28 mouse cellular contexts compared by ENCODE assay signal in the genomic region with DNA sequence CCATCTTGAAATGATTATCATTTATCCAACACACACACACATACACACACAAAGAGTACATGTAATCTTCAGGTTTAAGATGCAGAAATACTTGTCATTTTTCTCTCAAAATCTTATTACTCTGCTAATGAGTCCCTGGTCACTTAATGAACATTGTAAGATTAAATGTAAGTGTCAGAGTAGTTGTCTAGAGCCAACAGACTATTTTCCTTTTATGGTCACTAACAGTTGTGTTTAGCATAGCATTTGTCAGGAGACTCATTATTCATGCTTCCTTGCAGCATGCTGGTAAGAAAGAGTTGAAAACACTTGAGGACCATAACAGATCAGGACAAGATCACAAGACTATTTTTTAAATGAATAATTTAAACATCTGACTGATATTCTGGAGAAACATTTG.
"Had no signal": no experiment of that assay in that cellular context is flagged by ENCODE, and none has a peak within 500 bp of the region (broad histone marks: within the 10 kb centered on the region; RNA-seq: fewer than 3 reads in every experiment).

No protein-coding gene starts in this region.

- DNase-seq: cerebellum, adult 18-20 months; cerebellum, adult 2 months; cerebellum, adult 8-10 months; cerebellum, adult 9-10 months; cerebellum, adult 9-11 months; cerebellum, postnatal 10 days; cerebellum, postnatal 14 days; cerebellum, postnatal 25 days; cerebellum, postnatal 36 days; embryo, embryonic 11 days; forebrain, postnatal 0 days; gastrocnemius, adult 2 months; gastrocnemius, postnatal 10 days; gastrocnemius, postnatal 14 days; gastrocnemius, postnatal 25 days; gastrocnemius, postnatal 36 days; heart, adult 11 months had no signal

- H3K27ac ChIP-seq: embryonic facial prominence, embryonic 10.5 days; embryonic facial prominence, embryonic 12.5 days; embryonic facial prominence, embryonic 13.5 days; embryonic facial prominence, embryonic 15.5 days; forebrain, embryonic 10.5 days; forebrain, embryonic 12.5 days; forebrain, embryonic 13.5 days; forebrain, embryonic 15.5 days; gastrocnemius, adult 2 months had no signal

- H3K4me3 ChIP-seq: embryonic facial prominence, embryonic 10.5 days; embryonic facial prominence, embryonic 12.5 days; embryonic facial prominence, embryonic 13.5 days; embryonic facial prominence, embryonic 15.5 days; erythroblast, embryonic 14.5 days; forebrain, embryonic 10.5 days; forebrain, embryonic 12.5 days; forebrain, embryonic 13.5 days; forebrain, embryonic 15.5 days; gastrocnemius, adult 2 months had no signal

- H3K4me1 ChIP-seq: embryonic facial prominence, embryonic 10.5 days; embryonic facial prominence, embryonic 12.5 days; embryonic facial prominence, embryonic 13.5 days; embryonic facial prominence, embryonic 15.5 days; forebrain, embryonic 10.5 days; forebrain, embryonic 12.5 days; forebrain, embryonic 13.5 days; forebrain, embryonic 15.5 days had no signal

- H3K4me2 ChIP-seq: embryonic facial prominence, embryonic 12.5 days; embryonic facial prominence, embryonic 13.5 days; embryonic facial prominence, embryonic 15.5 days; forebrain, embryonic 12.5 days; forebrain, embryonic 13.5 days; forebrain, embryonic 15.5 days had no signal

- ATAC-seq: forebrain, embryonic 13.5 days; forebrain, embryonic 14.5 days; forebrain, embryonic 15.5 days; forebrain, embryonic 16.5 days; forebrain, postnatal 0 days had no signal

- H3K36me3 ChIP-seq: embryonic facial prominence, embryonic 10.5 days; embryonic facial prominence, embryonic 12.5 days; embryonic facial prominence, embryonic 13.5 days; embryonic facial prominence, embryonic 15.5 days; forebrain, embryonic 10.5 days; forebrain, embryonic 12.5 days; forebrain, embryonic 15.5 days had no signal

- H3K27me3 ChIP-seq: embryonic facial prominence, embryonic 12.5 days; embryonic facial prominence, embryonic 13.5 days; embryonic facial prominence, embryonic 15.5 days; forebrain, embryonic 12.5 days; forebrain, embryonic 13.5 days; forebrain, embryonic 15.5 days had no signal

- H3K9ac ChIP-seq: embryonic facial prominence, embryonic 12.5 days; embryonic facial prominence, embryonic 13.5 days; embryonic facial prominence, embryonic 15.5 days; forebrain, embryonic 12.5 days; forebrain, embryonic 13.5 days; forebrain, embryonic 15.5 days; forebrain, postnatal 0 days had no signal

- H3K9me3 ChIP-seq: embryonic facial prominence, embryonic 10.5 days; embryonic facial prominence, embryonic 12.5 days; embryonic facial prominence, embryonic 13.5 days; embryonic facial prominence, embryonic 15.5 days; forebrain, embryonic 10.5 days; forebrain, embryonic 12.5 days; forebrain, embryonic 13.5 days; forebrain, embryonic 15.5 days had no signal
